Mouse (Mus musculus): ENCODE data around the gene Ap1s2. TPM values are rescaled to one million over a fixed set of nuclear protein-coding genes. Genes with fewer than 3 reads are reported as not detected.

Ap1s2 gene
- total and polyA plus RNA-seq, 3 experiments: 9.3 to 10.1 TPM; not detected in 1

DNA sequence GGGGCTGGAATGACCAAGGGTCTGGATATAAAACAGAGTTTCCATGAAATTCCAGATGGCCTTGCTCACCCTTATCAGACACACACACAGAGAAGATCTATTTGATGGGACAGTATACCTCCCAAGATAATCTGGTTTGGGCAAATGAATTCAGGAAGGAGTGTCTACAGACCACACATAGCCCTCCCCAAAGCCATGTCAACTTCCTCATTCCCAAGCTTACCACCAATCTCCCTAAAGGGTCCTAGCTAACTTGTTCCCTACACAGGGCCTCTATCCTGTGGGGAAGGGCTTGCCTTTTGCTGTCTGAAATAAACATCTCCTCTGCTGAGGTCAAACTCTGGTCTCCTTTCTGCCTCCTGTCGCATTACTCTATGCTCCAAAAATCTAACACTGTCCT lies 72.3 kb downstream of the Ap1s2 start:
- Histone ChIP-seq H3K4me3 (ENCODE audit: control insufficient read depth in 1 of 2, insufficient read depth in 1 of 2, low read depth in 2 of 2, low read length in 2 of 2) (no peak overlapping the region), H3K79me2 (ENCODE audit: control insufficient read depth, insufficient read depth, low read length, poor library complexity) (no peaks in the 10 kb centered on the region), H3K4me1 (ENCODE audit: control insufficient read depth in 1 of 2, insufficient read depth in 2 of 2, low read length in 2 of 2) (peaks cover 0 to 6% of the 10 kb centered on the region in 2 experiments; a peak in 1 of 4 replicates), H3K9ac (ENCODE audit: control insufficient read depth, low read depth, low read length, poor library complexity, severe bottlenecking) (no peak overlapping the region), H3K9me3 (replicated peaks; ENCODE audit: insufficient read depth, low read length) (no peaks in the 10 kb centered on the region), H3K27ac (ENCODE audit: control insufficient read depth, low read depth, low read length) (no peak overlapping the region), H3K36me3 (ENCODE audit: control insufficient read depth in 1 of 2, insufficient read depth in 2 of 2, low read length in 2 of 2) (no peaks in the 10 kb centered on the region), H3K27me3 (ENCODE audit: control insufficient read depth in 1 of 2, insufficient read depth in 2 of 2, low read length in 2 of 2) (no peaks in the 10 kb centered on the region; a peak in 1 of 4 replicates)
- DNase-seq (ENCODE audit: low read depth, low spot score): peak; percentile 63
- no peak for TF ChIP-seq MAFK (IDR thresholded peaks at IDR 0.05; ENCODE audit: borderline replicate concordance, low read depth, low read length)
- no peak for TF ChIP-seq POLR2AphosphoS5 (IDR thresholded peaks at IDR 0.05; ENCODE audit: borderline replicate concordance, low read depth, low read length)
- TF ChIP-seq POLR2A (IDR thresholded peaks at IDR 0.05; ENCODE audit: control insufficient read depth in 1 of 2, insufficient read depth in 1 of 2, low read depth in 1 of 2, low read length in 2 of 2, poor library complexity in 1 of 2): no peak
- no peak for TF ChIP-seq SIN3A (IDR thresholded peaks at IDR 0.05; ENCODE audit: low read length)
- 0 out of 2 replicates have a peak, but pooled peaks have one; percentile 24 for TF ChIP-seq ELF1 (IDR thresholded peaks at IDR 0.05; ENCODE audit: low read depth, low read length)
- no peak for TF ChIP-seq USF2 (IDR thresholded peaks at IDR 0.05; ENCODE audit: borderline replicate concordance in 1 of 2, insufficient read depth in 1 of 2, low read depth in 1 of 2, low read length in 2 of 2)
- no peak for TF ChIP-seq MAZ (IDR thresholded peaks at IDR 0.05; ENCODE audit: low read depth, low read length)
- TF ChIP-seq KAT2A (conservative IDR thresholded peaks at IDR 0.05; ENCODE audit: low read depth, low read length): no peak
- no peak for TF ChIP-seq ZMIZ1 (IDR thresholded peaks at IDR 0.05; ENCODE audit: low read depth, low read length)
- TF ChIP-seq MAX (IDR thresholded peaks at IDR 0.05; ENCODE audit: low read length): no peak
- TF ChIP-seq ZKSCAN1 (IDR thresholded peaks at IDR 0.05; ENCODE audit: low read depth, low read length): no peak
- peak; percentile 37 for TF ChIP-seq GATA1 (IDR thresholded peaks at IDR 0.05; ENCODE audit: low read depth, low read length)
- TF ChIP-seq CTCF (IDR thresholded peaks at IDR 0.05 in 2 of 3, conservative IDR thresholded peaks at IDR 0.05 in 1 of 3; ENCODE audit: control insufficient read depth in 1 of 3, insufficient read depth in 1 of 3, low read depth in 2 of 3, low read length in 3 of 3, poor library complexity in 1 of 3, severe bottlenecking in 1 of 3): no peak
- no peak for TF ChIP-seq MEF2A (IDR thresholded peaks at IDR 0.05; ENCODE audit: extremely low read depth, insufficient replicate concordance, low read depth, low read length, poor library complexity, severe bottlenecking)
- no peak for TF ChIP-seq SMC3 (IDR thresholded peaks at IDR 0.05; ENCODE audit: low read depth, low read length)
- no peak for TF ChIP-seq CHD1 (IDR thresholded peaks at IDR 0.05; ENCODE audit: low read depth, low read length)
- TF ChIP-seq RAD21 (IDR thresholded peaks at IDR 0.05; ENCODE audit: low read depth, low read length): no peak
- TF ChIP-seq UBTF (IDR thresholded peaks at IDR 0.05; ENCODE audit: borderline replicate concordance, insufficient read depth, low read depth, low read length): no peak
- no peak for TF ChIP-seq TBP (IDR thresholded peaks at IDR 0.05; ENCODE audit: low read depth, low read length)
- no peak for TF ChIP-seq GABPA (IDR thresholded peaks at IDR 0.05; ENCODE audit: low read depth, low read length)
- no peak for TF ChIP-seq ZC3H11A (IDR thresholded peaks at IDR 0.05; ENCODE audit: low read depth, low read length)
- no peak for TF ChIP-seq E2F4 (IDR thresholded peaks at IDR 0.05; ENCODE audit: borderline replicate concordance, low read depth, low read length)
- peak in 1 of 2 experiments; percentile 54; a peak in 1 of 4 replicates for TF ChIP-seq EP300 (IDR thresholded peaks at IDR 0.05; ENCODE audit: low read depth in 1 of 2, low read length in 2 of 2)
- TF ChIP-seq ETS1 (IDR thresholded peaks at IDR 0.05; ENCODE audit: low read depth, low read length): no peak
- no peak for TF ChIP-seq POLR2AphosphoS2 (IDR thresholded peaks at IDR 0.05; ENCODE audit: low read length)

Data from MEL (cell line).